Mouse (Mus musculus) kidney, adult 11 months (tissue): ENCODE results near the gene Bsn.
"Not testable (repeated sequence)": the region's sequence is repeated elsewhere in the genome, so short reads cannot be mapped to it uniquely, and the experiment has no call there.

Experiments used
- DNase-seq: peaks from one replicate; pipeline ENCODE4 v3.0.0; 2022

The Bsn gene

GRCm38 (mm10) chr9:108147606-108148005 lies 42.6 kb downstream of the Bsn start:
- DNase-seq, result no peak

- no peak for DNase-seq
Measured at GRCm38 (mm10) chr9:108146451-108146850, 43.7 kb downstream of the Bsn start.

- no peak for DNase-seq
Measured at GRCm38 (mm10) chr9:108145740-108146139, 44.4 kb downstream of the Bsn start.

DNA sequence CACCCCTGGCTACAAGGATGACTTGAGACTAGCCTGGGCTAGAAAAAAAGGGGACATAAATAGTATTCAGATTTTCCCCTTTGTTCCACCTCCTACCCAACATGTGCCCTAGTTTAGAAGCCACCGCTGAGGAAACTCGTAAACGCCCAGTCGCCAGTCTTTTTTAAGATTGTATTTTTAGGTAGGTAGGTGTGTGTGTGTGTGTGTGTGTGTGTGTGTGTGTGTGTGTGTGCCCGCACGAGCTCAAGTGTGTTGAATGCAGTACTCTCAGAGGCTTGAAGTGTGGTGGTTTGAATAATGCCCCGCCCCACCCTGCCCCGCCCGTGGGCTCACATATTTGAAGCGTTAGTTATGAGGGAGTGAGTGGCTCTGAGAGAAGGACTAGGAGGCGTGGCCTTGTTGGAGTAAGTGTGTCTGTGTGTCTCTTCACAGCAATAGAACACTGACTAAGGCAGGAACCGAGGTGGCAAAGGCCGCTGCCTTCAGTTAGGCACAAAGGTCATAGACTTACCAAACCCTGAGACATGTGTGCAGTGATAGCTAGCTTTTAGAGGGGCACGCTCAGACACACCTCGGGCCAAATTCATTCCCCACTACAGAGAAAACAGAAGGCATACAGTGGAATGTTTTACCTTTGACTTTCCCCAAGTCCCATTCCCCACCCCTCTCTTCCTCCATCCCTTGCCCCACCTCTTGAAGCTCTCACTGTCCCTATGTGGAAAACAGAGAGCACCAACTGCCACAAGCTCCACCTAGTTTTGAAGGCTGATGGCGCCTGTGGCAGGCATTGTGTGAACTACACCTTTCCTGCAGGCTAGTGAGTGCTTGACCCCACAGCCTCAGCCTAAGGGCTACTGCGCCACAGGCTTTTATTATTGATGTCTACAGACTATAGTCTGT lies 45.6 kb downstream of the Bsn start:
- no peak for DNase-seq

GRCm38 (mm10) chr9:108143470-108143869 lies 46.7 kb downstream of the Bsn start:
- no peak for DNase-seq

- no peak for DNase-seq
Measured at GRCm38 (mm10) chr9:108141387-108141786, 48.8 kb downstream of the Bsn start.

- DNase-seq, result no peak
Measured at GRCm38 (mm10) chr9:108139963-108140695, 50.1 kb downstream of the Bsn start.

DNA sequence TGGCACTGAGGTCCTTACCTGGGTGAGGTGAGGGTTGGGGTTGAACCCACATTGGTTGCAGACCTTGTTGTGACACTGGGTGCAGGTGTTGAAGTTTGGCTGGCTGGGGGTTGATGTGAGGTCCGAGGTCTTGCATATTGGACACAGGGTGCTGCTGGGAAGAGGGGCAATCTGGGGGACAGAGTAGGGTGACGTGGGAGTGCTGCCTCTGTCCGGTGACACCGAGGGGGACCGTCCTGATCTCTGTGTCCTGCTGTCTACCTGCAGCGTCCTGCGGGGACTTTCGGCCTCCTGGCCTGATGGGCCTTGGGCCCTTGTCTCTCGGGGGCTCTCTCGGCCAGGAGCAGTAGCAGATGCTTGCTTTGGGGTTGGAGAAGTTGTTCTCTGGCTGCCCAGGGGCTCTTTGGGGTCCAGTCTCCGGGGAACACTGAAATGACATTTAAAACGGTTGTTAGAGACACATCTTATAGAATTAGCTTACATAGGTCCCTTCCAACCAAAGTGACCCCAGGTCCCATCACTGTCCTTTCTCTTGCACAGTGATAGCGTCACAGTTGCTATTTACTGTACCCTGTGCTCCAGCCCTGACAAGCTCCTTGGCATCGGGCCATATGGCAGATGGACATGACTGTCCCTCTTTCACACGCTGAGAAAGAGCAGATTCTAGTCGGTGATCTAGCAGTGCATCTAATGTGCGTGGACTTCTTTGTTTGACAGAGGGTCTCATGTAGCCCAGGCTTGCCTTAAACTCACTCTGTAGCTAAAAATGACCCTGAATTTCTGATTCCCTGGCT lies 50.8 kb downstream of the Bsn start:
- no peak for DNase-seq

DNA sequence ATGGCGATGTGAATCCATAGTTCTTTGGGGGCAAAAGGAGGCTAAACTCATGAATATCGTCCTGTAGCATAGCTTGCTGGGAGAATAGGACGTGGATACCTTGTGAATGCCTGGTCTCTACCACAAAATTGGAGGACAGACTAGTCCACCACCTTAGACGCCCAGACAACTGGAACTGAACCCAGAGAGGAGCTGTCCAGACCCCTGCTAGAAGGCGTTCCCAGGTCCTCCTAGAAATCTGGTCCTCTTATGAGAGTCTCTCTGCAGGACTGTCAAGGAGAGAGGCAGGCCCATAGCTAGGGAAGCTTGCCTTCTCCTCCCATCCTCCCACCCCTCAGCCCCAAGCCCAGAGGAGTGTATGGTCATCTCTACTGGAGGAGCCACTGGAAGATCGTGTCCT lies 52.1 kb downstream of the Bsn start:
- no peak for DNase-seq

DNA sequence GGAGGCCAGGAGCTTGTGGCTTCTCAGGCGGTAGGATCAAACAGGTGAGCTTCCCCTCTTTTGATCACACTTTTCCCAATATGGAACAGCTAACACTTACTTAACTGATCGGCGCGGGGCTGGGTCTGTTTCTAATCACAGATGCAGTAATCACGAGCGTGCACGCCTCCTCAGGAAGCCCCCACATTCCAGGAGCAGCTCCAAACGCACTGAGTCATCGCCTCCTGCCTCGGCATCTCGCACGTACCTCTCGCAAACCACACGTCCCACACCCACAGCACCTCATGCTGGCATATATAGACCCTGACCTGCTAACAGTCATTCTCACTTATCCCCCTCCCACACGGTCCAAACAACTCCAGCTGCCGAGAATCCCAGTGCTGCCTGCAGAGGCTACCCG lies 52.7 kb downstream of the Bsn start:
- DNase-seq, result no peak

DNA sequence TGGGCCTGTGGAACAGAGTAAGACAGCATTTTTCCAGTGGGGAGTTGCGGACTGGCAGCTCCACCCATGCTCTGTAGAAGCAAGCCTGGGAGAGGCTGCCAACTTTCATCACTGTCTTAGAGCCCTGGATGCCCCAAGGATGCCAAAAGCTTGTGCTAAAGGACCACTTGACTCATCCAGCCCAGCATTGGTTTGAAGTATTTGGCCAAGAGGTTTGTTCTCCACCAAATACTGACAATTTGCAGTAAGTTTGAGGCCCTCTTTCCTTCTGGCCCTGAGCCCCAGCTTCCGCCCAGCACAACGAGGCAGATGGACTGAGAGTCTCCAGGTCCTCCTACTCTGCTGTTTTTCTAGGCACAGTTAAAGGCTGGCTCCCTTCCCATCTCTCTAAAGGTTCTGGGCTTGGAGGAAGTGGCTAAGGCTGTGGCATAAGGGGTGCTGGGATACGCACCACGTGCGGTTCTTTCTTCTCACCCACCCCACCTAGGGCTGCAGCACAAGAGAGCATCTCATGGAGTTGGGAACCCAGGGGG lies 53.2 kb downstream of the Bsn start:
- DNase-seq, result no peak

DNA sequence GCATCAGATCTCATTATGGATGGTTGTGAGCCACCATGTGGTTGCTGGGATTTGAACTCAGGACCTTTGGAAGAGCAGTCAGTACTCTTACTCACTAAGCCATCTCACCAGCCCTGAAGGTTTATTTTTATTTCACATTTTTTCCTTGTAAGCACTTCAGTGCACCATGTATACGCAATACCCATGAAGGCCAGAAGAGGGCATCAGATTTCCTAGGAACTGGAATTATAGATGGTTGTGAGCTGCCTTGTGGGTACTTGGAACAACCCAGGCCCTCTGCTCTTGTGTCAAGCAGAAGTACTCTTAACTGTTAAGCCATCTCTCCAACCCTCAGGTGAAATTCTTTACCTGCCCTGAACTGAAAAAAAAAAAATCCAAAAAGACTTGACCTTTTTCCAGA lies 54.0 kb downstream of the Bsn start:
- no peak for DNase-seq

- not testable (repeated sequence) for DNase-seq
Measured at GRCm38 (mm10) chr9:108135679-108136078, 54.5 kb downstream of the Bsn start.

- DNase-seq, result no peak
Measured at GRCm38 (mm10) chr9:108133478-108133877, 56.7 kb downstream of the Bsn start.

DNA sequence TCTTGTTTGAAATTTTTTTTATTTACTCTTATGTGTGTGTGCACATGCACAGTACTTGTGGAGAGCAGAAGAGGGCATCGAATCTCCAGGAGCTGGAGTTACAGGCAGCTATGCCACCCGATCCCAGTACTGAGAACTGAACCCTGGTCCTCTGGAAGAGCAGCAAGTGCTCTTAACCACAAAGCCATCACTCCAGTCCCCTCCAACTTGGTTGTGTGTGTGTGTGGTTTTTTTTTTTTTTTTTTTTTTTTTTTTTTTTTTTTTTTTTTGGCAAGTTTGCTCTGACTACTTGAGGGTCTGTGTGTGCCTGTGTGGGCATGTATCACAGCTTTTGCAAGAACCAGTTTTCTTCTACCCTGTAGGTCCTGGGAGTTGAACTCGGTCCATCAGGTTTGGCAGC lies 57.8 kb downstream of the Bsn start:
- no peak for DNase-seq

GRCm38 (mm10) chr9:108131502-108131901 lies 58.7 kb downstream of the Bsn start:
- no peak for DNase-seq

DNA sequence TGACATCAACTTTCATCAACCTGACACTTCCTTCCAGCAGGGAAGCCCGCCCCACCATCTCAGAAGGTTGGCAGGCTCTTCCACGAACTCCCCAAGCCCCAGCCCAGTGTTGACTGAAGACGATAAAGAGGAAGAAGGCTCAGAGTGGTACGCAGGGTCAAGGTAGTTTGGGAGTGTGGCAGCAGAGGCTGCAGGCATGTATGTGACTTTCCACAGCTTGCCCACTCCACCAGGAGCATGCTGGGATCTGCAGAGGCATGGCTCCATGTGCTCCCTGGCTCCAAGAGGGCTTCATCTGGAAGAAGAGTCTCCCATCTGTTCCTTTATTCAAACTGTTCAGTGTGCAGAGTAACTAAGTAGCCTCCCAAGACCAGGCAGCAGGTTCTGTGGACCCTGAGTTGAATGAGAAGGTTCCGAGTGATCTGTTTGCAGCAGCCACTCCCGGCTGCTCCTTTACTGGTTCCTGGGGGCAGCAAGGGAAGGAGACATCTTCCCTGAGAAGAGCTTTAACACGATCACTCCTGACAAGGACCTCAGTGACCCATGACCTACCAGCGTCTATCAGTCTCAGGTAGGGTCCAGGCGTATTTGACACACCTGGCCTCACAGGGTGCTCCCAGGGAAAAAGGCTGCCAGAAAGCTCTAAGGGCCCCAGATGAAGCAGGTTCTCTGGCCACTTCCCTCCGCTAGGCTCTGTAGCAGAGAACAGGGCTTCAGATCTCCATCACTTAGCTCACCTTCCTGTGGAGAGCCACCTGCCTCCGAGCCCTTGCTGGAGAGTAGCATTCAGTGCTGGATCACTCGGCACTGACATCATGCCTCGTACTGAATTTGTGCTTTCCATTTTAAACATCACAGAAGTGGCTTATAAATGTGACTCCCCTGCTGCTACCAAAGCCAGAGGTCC lies 60.9 kb downstream of the Bsn start:
- DNase-seq, result no peak

- no peak for DNase-seq
Measured at GRCm38 (mm10) chr9:108128248-108128647, 61.9 kb downstream of the Bsn start.

GRCm38 (mm10) chr9:108126436-108127180 lies 63.6 kb downstream of the Bsn start:
- DNase-seq, result no peak

- no peak for DNase-seq
Measured at GRCm38 (mm10) chr9:108125731-108126130, 64.5 kb downstream of the Bsn start.

- DNase-seq, result no peak
Measured at GRCm38 (mm10) chr9:108123916-108124315, 66.3 kb downstream of the Bsn start.
